Mouse (Mus musculus) limb, embryonic 11.5 days (tissue): ENCODE measurements around the gene Stum. TPM values are rescaled to one million over a fixed set of nuclear protein-coding genes. Genes with fewer than 3 reads are reported as not detected.
"Not testable (repeated sequence)": the region's sequence is repeated elsewhere in the genome, so short reads cannot be mapped to it uniquely, and the experiment has no call there.

Experiments
- ATAC-seq: fragments of 200-750 bp; cut with Nextera tagmentation; 2 replicates; pipeline ENCODE4 v1.8.0; 2017; ENCODE audit warnings: low read depth; ENCODE audit not compliant: insufficient number of reproducible peaks, low FRiP score, low TSS enrichment
- DNase-seq: peaks from one replicate; pipeline ENCODE4 v3.0.0-alpha.2; 2015; ENCODE audit warnings: low spot score
- H3K27ac ChIP-seq: fragments of 300-500 bp; sonication (generic); replicated peaks from 2 replicates; pipeline ENCODE4 v1.5.1; 2014; ENCODE audit warnings: low read depth, mild to moderate bottlenecking, low read length
- H3K27me3 ChIP-seq: fragments of 300-500 bp; sonication (generic); 2 replicates; pipeline ENCODE4 v1.6.1; 2014; ENCODE audit warnings: mild to moderate bottlenecking, low read length, mixed read lengths; ENCODE audit not compliant: control insufficient read depth, insufficient read depth
- H3K36me3 ChIP-seq: fragments of 300-500 bp; sonication (generic); 2 replicates; pipeline ENCODE4 v1.6.1; 2014; ENCODE audit warnings: mild to moderate bottlenecking, low read length, moderate library complexity, mixed read lengths; ENCODE audit not compliant: control insufficient read depth, insufficient read depth
- H3K4me1 ChIP-seq: fragments of 300-500 bp; sonication (generic); 2 replicates; pipeline ENCODE4 v1.6.1; 2014; ENCODE audit warnings: low read length, mixed read lengths; ENCODE audit not compliant: control insufficient read depth, insufficient read depth
- H3K4me2 ChIP-seq: fragments of 300-500 bp; sonication (generic); 2 replicates; pipeline ENCODE4 v1.6.1; 2014; ENCODE audit warnings: low read depth, mild to moderate bottlenecking, moderate library complexity; ENCODE audit not compliant: severe bottlenecking
- H3K4me3 ChIP-seq: fragments of 300-500 bp; sonication (generic); 2 replicates; pipeline ENCODE4 v1.5.1; 2014; ENCODE audit warnings: low read depth, low read length
- H3K9ac ChIP-seq: fragments of 300-500 bp; sonication (generic); 2 replicates; pipeline ENCODE4 v1.6.1; 2014; ENCODE audit warnings: mild to moderate bottlenecking, low read length
- H3K9me3 ChIP-seq: fragments of 300-500 bp; sonication (generic); 2 replicates; pipeline ENCODE4 v1.6.1; 2016; ENCODE audit warnings: low read length; ENCODE audit not compliant: control insufficient read depth
- WGBS: fragments of 180-500 bp; shearing (Covaris S2); extraction: QIAGEN DNeasy Blood & Tissue Kit; methylation state at CpG from one replicate; pipeline ENCODE4 v1.1.7; 2014; 5-methylcytosine and 5-hydroxymethylcytosine counted together
- polyA plus RNA-seq: library from polyadenylated mRNA; unstranded; fragments of >200 nt; fragmentation: Nextera tagmentation; extraction: Ambion mirVana; gene quantifications from 2 replicates; pipeline ENCODE4 v1.2.1, GENCODE M21; 2014

Stum gene
- polyA plus RNA-seq, 1 experiment from 2014 or later = 0.93 TPM

GRCm38 (mm10) chr1:180518899-180519298 lies 35.6 kb upstream of the Stum start:
- not testable (repeated sequence) for H3K4me1 ChIP-seq, H3K27ac ChIP-seq, DNase-seq, H3K4me3 ChIP-seq, H3K27me3 ChIP-seq, ATAC-seq, H3K4me2 ChIP-seq, H3K9ac ChIP-seq, H3K36me3 ChIP-seq, H3K9me3 ChIP-seq
- 91% methylated on average over 7 of the region's 7 CpGs for WGBS

- H3K9me3 ChIP-seq = no peaks in the 10 kb centered on the region
- no peaks in the 10 kb centered on the region for H3K27me3 ChIP-seq
- no peak overlapping the region for H3K27ac ChIP-seq
- DNase-seq (no peak), ATAC-seq (no peak)
- no peaks in the 10 kb centered on the region for H3K36me3 ChIP-seq
- no peaks in the 10 kb centered on the region for H3K4me1 ChIP-seq
- H3K9ac ChIP-seq = no peak overlapping the region
- no peak overlapping the region for H3K4me3 ChIP-seq
- 60% methylated on average over 8 of the region's 8 CpGs for WGBS
- no peak overlapping the region for H3K4me2 ChIP-seq
These were observed 35.1 kb upstream of the Stum start for GRCm38 (mm10) chr1:180518412-180518811.

- Histone ChIP-seq H3K9me3 (no peaks in the 10 kb centered on the region), H3K27ac (no peak overlapping the region), H3K27me3 (no peaks in the 10 kb centered on the region), H3K4me3 (no peak overlapping the region), H3K9ac (no peak overlapping the region), H3K36me3 (no peaks in the 10 kb centered on the region), H3K4me1 (no peaks in the 10 kb centered on the region), H3K4me2 (no peak overlapping the region)
- DNase-seq (no peak), ATAC-seq (no peak)
- WGBS = 74% methylated on average over 10 of the region's 10 CpGs
These were observed 34.2 kb upstream of the Stum start for GRCm38 (mm10) chr1:180517390-180518054.

GRCm38 (mm10) chr1:180514077-180514476 lies 30.8 kb upstream of the Stum start:
- H3K9me3 ChIP-seq = no peaks in the 10 kb centered on the region
- no peak overlapping the region for H3K4me3 ChIP-seq
- H3K36me3 ChIP-seq = no peaks in the 10 kb centered on the region
- no peaks in the 10 kb centered on the region for H3K27me3 ChIP-seq
- H3K4me1 ChIP-seq = 0 out of 2 replicates have a peak, but pooled peaks cover 2% of the 10 kb centered on the region
- no peak overlapping the region for H3K27ac ChIP-seq
- DNase-seq (no peak), ATAC-seq (no peak)
- no peak overlapping the region for H3K9ac ChIP-seq
- 80% methylated on average over 2 of the region's 2 CpGs for whole genome bisulfite sequencing
- no peak overlapping the region for H3K4me2 ChIP-seq

- Histone ChIP-seq H3K4me3 (no peak overlapping the region), H3K9me3 (no peaks in the 10 kb centered on the region), H3K27ac (no peak overlapping the region), H3K9ac (no peak overlapping the region), H3K36me3 (no peaks in the 10 kb centered on the region), H3K27me3 (no peaks in the 10 kb centered on the region), H3K4me2 (no peak overlapping the region), H3K4me1 (0 out of 2 replicates have a peak, but pooled peaks cover 2% of the 10 kb centered on the region)
- 42% methylated on average over 4 of the region's 4 CpGs for WGBS
- DNase-seq = no peak
- ATAC-seq = no peak
These were observed 27.6 kb upstream of the Stum start for GRCm38 (mm10) chr1:180510879-180511278.

GRCm38 (mm10) chr1:180510442-180510841 lies 27.1 kb upstream of the Stum start:
- Histone ChIP-seq H3K4me3 (no peak overlapping the region), H3K36me3 (no peaks in the 10 kb centered on the region), H3K27me3 (no peaks in the 10 kb centered on the region), H3K4me1 (0 out of 2 replicates have a peak, but pooled peaks cover 2% of the 10 kb centered on the region), H3K27ac (no peak overlapping the region), H3K9me3 (no peaks in the 10 kb centered on the region), H3K9ac (no peak overlapping the region), H3K4me2 (no peak overlapping the region)
- ATAC-seq (no peak), DNase-seq (no peak)
- 57% methylated on average over 15 of the region's 15 CpGs for WGBS

- H3K27me3 ChIP-seq = no peaks in the 10 kb centered on the region
- DNase-seq (no peak), ATAC-seq (no peak)
- no peak overlapping the region for H3K27ac ChIP-seq
- no peak overlapping the region for H3K9ac ChIP-seq
- H3K36me3 ChIP-seq = no peaks in the 10 kb centered on the region
- H3K4me2 ChIP-seq = no peak overlapping the region
- H3K4me1 ChIP-seq = 0 out of 2 replicates have a peak, but pooled peaks cover 2% of the 10 kb centered on the region
- WGBS = 69% methylated on average over 7 of the region's 7 CpGs
- H3K4me3 ChIP-seq = no peak overlapping the region
- no peaks in the 10 kb centered on the region for H3K9me3 ChIP-seq
These were observed 25.4 kb upstream of the Stum start for GRCm38 (mm10) chr1:180508662-180509061.

GRCm38 (mm10) chr1:180507291-180507791 lies 24.0 kb upstream of the Stum start:
- H3K4me1 ChIP-seq = 0 out of 2 replicates have a peak, but pooled peaks cover 2% of the 10 kb centered on the region
- no peak overlapping the region for H3K4me2 ChIP-seq
- DNase-seq (no peak), ATAC-seq (no peak)
- no peak overlapping the region for H3K27ac ChIP-seq
- no peaks in the 10 kb centered on the region for H3K9me3 ChIP-seq
- WGBS = 84% methylated on average over 7 of the region's 7 CpGs
- no peak overlapping the region for H3K9ac ChIP-seq
- H3K27me3 ChIP-seq = no peaks in the 10 kb centered on the region
- H3K4me3 ChIP-seq = no peak overlapping the region
- H3K36me3 ChIP-seq = no peaks in the 10 kb centered on the region
